Mouse (Mus musculus): ENCODE results near the gene Trpc7. TPM values are rescaled to one million over a fixed set of nuclear protein-coding genes. Genes with fewer than 3 reads are reported as not detected.
A peak's percentile ranks its signal among the peaks of the same experiment; 100 is the strongest.

The Trpc7 gene
- polyA plus RNA-seq (2015; fragmentation: Nextera tagmentation; extraction: Ambion mirVana): 6.6 and 6.7 TPM in 2 replicates

- WGBS: 81% methylated on average over 3 of the region's 3 CpGs
These were observed at the start of gene Trpc7 for GRCm38 (mm10) chr13:56895893-56896292. Gene Trpc7 (minus strand): TSS chr13:56895993.

GRCm38 (mm10) chr13:56939261-56939660 lies 43.5 kb upstream of the Trpc7 start:
- Histone ChIP-seq H3K4me2 (ENCODE audit: low read length) (no peak overlapping the region), H3K9me3 (replicated peaks; ENCODE audit: control insufficient read depth, low read length, poor library complexity, severe bottlenecking) (peaks cover 4% of the 10 kb centered on the region; the same call in 1 of the 2 replicates), H3K27ac (ENCODE audit: low read length) (no peak overlapping the region), H3K4me1 (ENCODE audit: control insufficient read depth, insufficient read depth, low read length) (peaks cover 2% of the 10 kb centered on the region), H3K27me3 (ENCODE audit: control insufficient read depth, insufficient read depth, low read depth, low read length) (no peaks in the 10 kb centered on the region), H3K4me3 (ENCODE audit: low read depth, low read length) (no peak overlapping the region), H3K9ac (ENCODE audit: low read depth, low read length) (no peak overlapping the region), H3K36me3 (ENCODE audit: control insufficient read depth, insufficient read depth, low read length) (no peaks in the 10 kb centered on the region)
- WGBS: 77% methylated on average over 11 of the region's 11 CpGs
- ATAC-seq: no peak

More at GRCm38 (mm10) chr13:56895893-56896292, at the start of gene Trpc7:
- Histone ChIP-seq H3K4me2 (ENCODE audit: low read length) (peak within 1 kb of the TSS; percentile 53), H3K4me1 (ENCODE audit: control insufficient read depth, insufficient read depth, low read length) (0 out of 2 replicates have a peak, but pooled peaks cover 2% of the 10 kb centered on the region), H3K4me3 (ENCODE audit: low read depth, low read length) (peak within 1 kb of the TSS; percentile 42), H3K9ac (ENCODE audit: low read depth, low read length) (peak within 1 kb of the TSS; percentile 68), H3K27me3 (ENCODE audit: control insufficient read depth, insufficient read depth, low read depth, low read length) (no peaks in the 10 kb centered on the region), H3K9me3 (replicated peaks; ENCODE audit: control insufficient read depth, low read length, poor library complexity, severe bottlenecking) (no peaks in the 10 kb centered on the region), H3K27ac (ENCODE audit: low read length) (peak within 1 kb of the TSS; percentile 45), H3K36me3 (ENCODE audit: control insufficient read depth, insufficient read depth, low read length) (no peaks in the 10 kb centered on the region)
- no peak for ATAC-seq

GRCm38 (mm10) chr13:56933832-56934510 lies 38.2 kb upstream of the Trpc7 start:
- Histone ChIP-seq H3K4me3 (ENCODE audit: low read depth, low read length) (no peak overlapping the region), H3K4me1 (ENCODE audit: control insufficient read depth, insufficient read depth, low read length) (peaks cover 5% of the 10 kb centered on the region), H3K27ac (ENCODE audit: low read length) (0 out of 2 replicates have a peak overlapping the region, but pooled peaks have one; percentile 17), H3K27me3 (ENCODE audit: control insufficient read depth, insufficient read depth, low read depth, low read length) (no peaks in the 10 kb centered on the region), H3K9ac (ENCODE audit: low read depth, low read length) (no peak overlapping the region), H3K9me3 (replicated peaks; ENCODE audit: control insufficient read depth, low read length, poor library complexity, severe bottlenecking) (0 out of 2 replicates have a peak, but pooled peaks cover 2% of the 10 kb centered on the region), H3K36me3 (ENCODE audit: control insufficient read depth, insufficient read depth, low read length) (no peaks in the 10 kb centered on the region), H3K4me2 (ENCODE audit: low read length) (no peak overlapping the region)
- ATAC-seq: peak; percentile 51; the same call in 1 of the 2 replicates
- WGBS: 14% methylated on average over 11 of the region's 11 CpGs

GRCm38 (mm10) chr13:56930421-56930820 lies 34.6 kb upstream of the Trpc7 start:
- Histone ChIP-seq H3K9me3 (replicated peaks; ENCODE audit: control insufficient read depth, low read length, poor library complexity, severe bottlenecking) (0 out of 2 replicates have a peak, but pooled peaks cover 2% of the 10 kb centered on the region), H3K27ac (ENCODE audit: low read length) (no peak overlapping the region), H3K27me3 (ENCODE audit: control insufficient read depth, insufficient read depth, low read depth, low read length) (no peaks in the 10 kb centered on the region), H3K9ac (ENCODE audit: low read depth, low read length) (no peak overlapping the region), H3K4me1 (ENCODE audit: control insufficient read depth, insufficient read depth, low read length) (peaks cover 3% of the 10 kb centered on the region; the same call in 1 of the 2 replicates), H3K36me3 (ENCODE audit: control insufficient read depth, insufficient read depth, low read length) (no peaks in the 10 kb centered on the region), H3K4me2 (ENCODE audit: low read length) (no peak overlapping the region), H3K4me3 (ENCODE audit: low read depth, low read length) (no peak overlapping the region)
- no peak for ATAC-seq
- WGBS: 95% methylated on average over 2 of the region's 2 CpGs

- no peaks in the 10 kb centered on the region for H3K9me3 ChIP-seq (replicated peaks; ENCODE audit: control insufficient read depth, low read length, poor library complexity, severe bottlenecking)
- no peak overlapping the region for H3K9ac ChIP-seq (ENCODE audit: low read depth, low read length)
- no peaks in the 10 kb centered on the region for H3K4me1 ChIP-seq (ENCODE audit: control insufficient read depth, insufficient read depth, low read length)
- no peaks in the 10 kb centered on the region for H3K36me3 ChIP-seq (ENCODE audit: control insufficient read depth, insufficient read depth, low read length)
- H3K27ac ChIP-seq (ENCODE audit: low read length): no peak overlapping the region
- no peak for ATAC-seq
- WGBS: 92% methylated on average over 2 of the region's 2 CpGs
- no peaks in the 10 kb centered on the region for H3K27me3 ChIP-seq (ENCODE audit: control insufficient read depth, insufficient read depth, low read depth, low read length)
- no peak overlapping the region for H3K4me3 ChIP-seq (ENCODE audit: low read depth, low read length)
- no peak overlapping the region for H3K4me2 ChIP-seq (ENCODE audit: low read length)
These were observed 27.2 kb upstream of the Trpc7 start for GRCm38 (mm10) chr13:56922976-56923375.

GRCm38 (mm10) chr13:56921251-56921650 lies 25.5 kb upstream of the Trpc7 start:
- WGBS: 49% methylated on average over 3 of the region's 3 CpGs
- no peak overlapping the region for H3K4me2 ChIP-seq (ENCODE audit: low read length)

GRCm38 (mm10) chr13:56914721-56915120 lies 18.9 kb upstream of the Trpc7 start:
- Histone ChIP-seq H3K9ac (ENCODE audit: low read depth, low read length) (no peak overlapping the region), H3K4me3 (ENCODE audit: low read depth, low read length) (no peak overlapping the region), H3K27me3 (ENCODE audit: control insufficient read depth, insufficient read depth, low read depth, low read length) (no peaks in the 10 kb centered on the region), H3K4me1 (ENCODE audit: control insufficient read depth, insufficient read depth, low read length) (no peaks in the 10 kb centered on the region), H3K9me3 (replicated peaks; ENCODE audit: control insufficient read depth, low read length, poor library complexity, severe bottlenecking) (no peaks in the 10 kb centered on the region), H3K4me2 (ENCODE audit: low read length) (no peak overlapping the region), H3K36me3 (ENCODE audit: control insufficient read depth, insufficient read depth, low read length) (no peaks in the 10 kb centered on the region), H3K27ac (ENCODE audit: low read length) (no peak overlapping the region)
- no peak for ATAC-seq
- WGBS: 84% methylated on average over 7 of the region's 7 CpGs

More at GRCm38 (mm10) chr13:56921251-56921650, 25.5 kb upstream of the Trpc7 start:
- H3K27me3 ChIP-seq (ENCODE audit: control insufficient read depth, insufficient read depth, low read depth, low read length): no peaks in the 10 kb centered on the region
- H3K4me1 ChIP-seq (ENCODE audit: control insufficient read depth, insufficient read depth, low read length): no peaks in the 10 kb centered on the region
- no peaks in the 10 kb centered on the region for H3K9me3 ChIP-seq (replicated peaks; ENCODE audit: control insufficient read depth, low read length, poor library complexity, severe bottlenecking)
- H3K36me3 ChIP-seq (ENCODE audit: control insufficient read depth, insufficient read depth, low read length): no peaks in the 10 kb centered on the region
- no peak overlapping the region for H3K4me3 ChIP-seq (ENCODE audit: low read depth, low read length)
- no peak overlapping the region for H3K9ac ChIP-seq (ENCODE audit: low read depth, low read length)
- no peak for ATAC-seq
- H3K27ac ChIP-seq (ENCODE audit: low read length): no peak overlapping the region

- Histone ChIP-seq H3K4me1 (ENCODE audit: control insufficient read depth, insufficient read depth, low read length) (no peaks in the 10 kb centered on the region), H3K27me3 (ENCODE audit: control insufficient read depth, insufficient read depth, low read depth, low read length) (no peaks in the 10 kb centered on the region), H3K9me3 (replicated peaks; ENCODE audit: control insufficient read depth, low read length, poor library complexity, severe bottlenecking) (no peaks in the 10 kb centered on the region), H3K36me3 (ENCODE audit: control insufficient read depth, insufficient read depth, low read length) (no peaks in the 10 kb centered on the region), H3K27ac (ENCODE audit: low read length) (no peak overlapping the region), H3K9ac (ENCODE audit: low read depth, low read length) (no peak overlapping the region), H3K4me2 (ENCODE audit: low read length) (no peak overlapping the region), H3K4me3 (ENCODE audit: low read depth, low read length) (no peak overlapping the region)
- WGBS: 65% methylated on average over 12 of the region's 12 CpGs
- no peak for ATAC-seq
These were observed 15.3 kb upstream of the Trpc7 start for GRCm38 (mm10) chr13:56911093-56911492.

GRCm38 (mm10) chr13:56895386-56895785 lies 407 bp downstream of the Trpc7 start:
- 0 out of 2 replicates have a peak, but pooled peaks cover 2% of the 10 kb centered on the region for H3K4me1 ChIP-seq (ENCODE audit: control insufficient read depth, insufficient read depth, low read length)
- peak overlapping the region; percentile 42 for H3K4me3 ChIP-seq (ENCODE audit: low read depth, low read length)
- WGBS: 4% methylated on average over 17 of the region's 17 CpGs
- H3K9me3 ChIP-seq (replicated peaks; ENCODE audit: control insufficient read depth, low read length, poor library complexity, severe bottlenecking): no peaks in the 10 kb centered on the region
- H3K4me2 ChIP-seq (ENCODE audit: low read length): peak overlapping the region; percentile 53
- H3K27me3 ChIP-seq (ENCODE audit: control insufficient read depth, insufficient read depth, low read depth, low read length): no peaks in the 10 kb centered on the region
- peak overlapping the region; percentile 45 for H3K27ac ChIP-seq (ENCODE audit: low read length)
- H3K36me3 ChIP-seq (ENCODE audit: control insufficient read depth, insufficient read depth, low read length): no peaks in the 10 kb centered on the region
- ATAC-seq: peak; percentile 56; the same call in 1 of the 2 replicates
- peak overlapping the region; percentile 68 for H3K9ac ChIP-seq (ENCODE audit: low read depth, low read length)

All from midbrain, embryonic 16.5 days (tissue).